Mouse (Mus musculus) cerebellum, adult 2 months (tissue): ENCODE data around the gene Pcmt1. TPM values are rescaled to one million over a fixed set of nuclear protein-coding genes. Genes with fewer than 3 reads are reported as not detected.

ENCODE experiments used
- DNase-seq, 2 experiments: peaks; one replicate each; pipeline ENCODE4 v3.0.0; 2021
- H3K27ac ChIP-seq: fragments of 200-500 bp; 2 replicates; pipeline ENCODE4 v1.5.1; 2012; ENCODE audit warnings: low read length, control low read depth, inconsistent platforms; ENCODE audit not compliant: insufficient read depth
- H3K27me3 ChIP-seq: fragments of 200-500 bp; 2 replicates; pipeline ENCODE4 v1.6.1; 2012; ENCODE audit warnings: inconsistent platforms, mild to moderate bottlenecking, low read length, moderate library complexity; ENCODE audit not compliant: control insufficient read depth, insufficient read depth
- H3K4me1 ChIP-seq: fragments of 200-500 bp; 2 replicates; pipeline ENCODE4 v1.6.1; 2011; ENCODE audit warnings: low read length; ENCODE audit not compliant: control insufficient read depth, insufficient read depth
- H3K4me3 ChIP-seq: fragments of 200-500 bp; replicated peaks from 2 replicates; pipeline ENCODE3; 2011; ENCODE audit warnings: mild to moderate bottlenecking, low read depth, low read length, control low read depth; ENCODE audit not compliant: insufficient read depth
- CTCF ChIP-seq: fragments of 200-500 bp; IDR thresholded peaks from 2 replicates; pipeline ENCODE4 v1.5.1; 2011; ENCODE audit warnings: low read depth, mild to moderate bottlenecking, control low read depth, low read length, moderate library complexity, borderline replicate concordance; ENCODE audit not compliant: insufficient read depth
- POLR2A ChIP-seq: fragments of 200-500 bp; IDR thresholded peaks from 2 replicates; pipeline ENCODE4 v1.6.1; 2011; ENCODE audit warnings: low read length, control low read depth, borderline replicate concordance; ENCODE audit not compliant: insufficient read depth
- WGBS: fragments of 180-500 bp; shearing (Covaris S2); methylation state at CpG from one replicate; pipeline ENCODE4 v1.1.7; 2018; 5-methylcytosine and 5-hydroxymethylcytosine counted together
- polyA plus RNA-seq: library from polyadenylated mRNA; depleted of rRNA; stranded (reverse); fragments of >200 nt; gene quantifications from 2 replicates; pipeline ENCODE4 v1.2.3, GENCODE M21; 2012; rRNA removed

Pcmt1 gene
- polyA plus RNA-seq, 1 experiment = 151 TPM

GRCm38 (mm10) chr10:7594797-7595196 lies 86.1 kb downstream of the Pcmt1 start:
- peak in 1 of 2 experiments; percentile 51 for DNase-seq
- peak overlapping the region; percentile 33 for H3K4me3 ChIP-seq
- TF ChIP-seq CTCF (no peak), POLR2A (no peak)
- no peaks in the 10 kb centered on the region for H3K27me3 ChIP-seq
- H3K4me1 ChIP-seq = peaks cover 2% of the 10 kb centered on the region
- H3K27ac ChIP-seq = no peak overlapping the region
- 28% methylated on average over 7 of the region's 7 CpGs for WGBS

GRCm38 (mm10) chr10:7590792-7591191 lies 90.1 kb downstream of the Pcmt1 start:
- no peak overlapping the region for H3K27ac ChIP-seq
- 3% methylated on average over 8 of the region's 8 CpGs for WGBS

GRCm38 (mm10) chr10:7590234-7590689 lies 90.7 kb downstream of the Pcmt1 start:
- no peaks in the 10 kb centered on the region for H3K27me3 ChIP-seq
- WGBS = under 1% methylated on average over 54 of the region's 54 CpGs
- no peaks in the 10 kb centered on the region for H3K4me1 ChIP-seq
- TF ChIP-seq CTCF = no peak
- no peak for TF ChIP-seq POLR2A
- peak overlapping the region; percentile 96 for H3K4me3 ChIP-seq
- DNase-seq = no peak
- H3K27ac ChIP-seq = peak overlapping the region; percentile 60

More at GRCm38 (mm10) chr10:7590792-7591191, 90.1 kb downstream of the Pcmt1 start:
- Histone ChIP-seq H3K4me3 (peak overlapping the region; percentile 96), H3K27me3 (no peaks in the 10 kb centered on the region), H3K4me1 (no peaks in the 10 kb centered on the region; the same call in 1 of the 2 replicates)
- TF ChIP-seq CTCF (no peak), POLR2A (no peak)
- no peak for DNase-seq

- WGBS = under 1% methylated on average over 74 of the region's 76 CpGs
- no peaks in the 10 kb centered on the region for H3K27me3 ChIP-seq
- peak; percentile 91 to 92 for DNase-seq
- H3K4me3 ChIP-seq = peak within 1 kb of the TSS; percentile 96
- TF ChIP-seq CTCF (no peak), POLR2A (peak; percentile 91)
- H3K27ac ChIP-seq = peak within 1 kb of the TSS; percentile 60
- H3K4me1 ChIP-seq = no peaks in the 10 kb centered on the region
Observed at GRCm38 (mm10) chr10:7589592-7590233, 91.2 kb downstream of the Pcmt1 start, which contains the start of gene Lrp11. Gene Lrp11, plus strand, starts transcription at chr10:7589800.

- H3K4me3 ChIP-seq = no peak overlapping the region
- TF ChIP-seq POLR2A (no peak), CTCF (no peak)
- H3K27me3 ChIP-seq = no peaks in the 10 kb centered on the region
- no peak overlapping the region for H3K27ac ChIP-seq
- peaks cover 10% of the 10 kb centered on the region; the same call in 1 of the 2 replicates for H3K4me1 ChIP-seq
- WGBS = 27% methylated on average over 2 of the region's 2 CpGs
- peak in 1 of 2 experiments; percentile 52 for DNase-seq
Observed at GRCm38 (mm10) chr10:7586771-7587170, 94.2 kb downstream of the Pcmt1 start.

- DNase-seq = no peak
- no peak overlapping the region for H3K27ac ChIP-seq
- no peak overlapping the region for H3K4me3 ChIP-seq
- TF ChIP-seq CTCF (no peak), POLR2A (no peak)
- WGBS = 22% methylated on average over 7 of the region's 7 CpGs
- H3K27me3 ChIP-seq = no peaks in the 10 kb centered on the region
- peaks cover 10% of the 10 kb centered on the region; the same call in 1 of the 2 replicates for H3K4me1 ChIP-seq
Observed at GRCm38 (mm10) chr10:7582891-7583557, 97.9 kb downstream of the Pcmt1 start.

GRCm38 (mm10) chr10:7582157-7582890 lies 98.6 kb downstream of the Pcmt1 start:
- Histone ChIP-seq H3K27ac (no peak overlapping the region), H3K4me1 (peaks cover 10% of the 10 kb centered on the region; the same call in 1 of the 2 replicates), H3K27me3 (no peaks in the 10 kb centered on the region), H3K4me3 (no peak overlapping the region)
- WGBS = 21% methylated on average over 11 of the region's 11 CpGs
- TF ChIP-seq CTCF (no peak), POLR2A (no peak)
- DNase-seq = no peak

GRCm38 (mm10) chr10:7581401-7581800 lies 99.5 kb downstream of the Pcmt1 start:
- no peak for DNase-seq
- Histone ChIP-seq H3K4me1 (peaks cover 10% of the 10 kb centered on the region; the same call in 1 of the 2 replicates), H3K4me3 (no peak overlapping the region), H3K27me3 (no peaks in the 10 kb centered on the region), H3K27ac (no peak overlapping the region)
- WGBS = 92% methylated on average over 2 of the region's 2 CpGs
- TF ChIP-seq POLR2A (no peak), CTCF (no peak)

Other genes starting within 250 kb of the Pcmt1 start
- gene Ulbp1, start 207.5 kb downstream of the Pcmt1 start, polyA plus RNA-seq = 0.10 and 0.21 TPM in 2 replicates
- gene Lrp11, start 91.3 kb downstream of the Pcmt1 start, polyA plus RNA-seq = 137 and 141 TPM in 2 replicates
- 10.2 and 10.9 TPM in 2 replicates for gene Nup43, start 13.6 kb downstream of the Pcmt1 start, polyA plus RNA-seq
- 20.5 and 22.2 TPM in 2 replicates for gene Lats1, start 78 bp upstream of the Pcmt1 start, polyA plus RNA-seq
- gene Katna1, start 44.9 kb upstream of the Pcmt1 start, polyA plus RNA-seq = 12.5 and 13.8 TPM in 2 replicates
- 27.6 and 34.1 TPM in 2 replicates for gene Ginm1, start 111.7 kb upstream of the Pcmt1 start, polyA plus RNA-seq
- 22.3 and 23.1 TPM in 2 replicates for gene Ppil4, start 111.8 kb upstream of the Pcmt1 start, polyA plus RNA-seq
- gene Zc3h12d, start 151.3 kb upstream of the Pcmt1 start, polyA plus RNA-seq = 0.11 and 0.13 TPM in 2 replicates